In the genomic region with DNA sequence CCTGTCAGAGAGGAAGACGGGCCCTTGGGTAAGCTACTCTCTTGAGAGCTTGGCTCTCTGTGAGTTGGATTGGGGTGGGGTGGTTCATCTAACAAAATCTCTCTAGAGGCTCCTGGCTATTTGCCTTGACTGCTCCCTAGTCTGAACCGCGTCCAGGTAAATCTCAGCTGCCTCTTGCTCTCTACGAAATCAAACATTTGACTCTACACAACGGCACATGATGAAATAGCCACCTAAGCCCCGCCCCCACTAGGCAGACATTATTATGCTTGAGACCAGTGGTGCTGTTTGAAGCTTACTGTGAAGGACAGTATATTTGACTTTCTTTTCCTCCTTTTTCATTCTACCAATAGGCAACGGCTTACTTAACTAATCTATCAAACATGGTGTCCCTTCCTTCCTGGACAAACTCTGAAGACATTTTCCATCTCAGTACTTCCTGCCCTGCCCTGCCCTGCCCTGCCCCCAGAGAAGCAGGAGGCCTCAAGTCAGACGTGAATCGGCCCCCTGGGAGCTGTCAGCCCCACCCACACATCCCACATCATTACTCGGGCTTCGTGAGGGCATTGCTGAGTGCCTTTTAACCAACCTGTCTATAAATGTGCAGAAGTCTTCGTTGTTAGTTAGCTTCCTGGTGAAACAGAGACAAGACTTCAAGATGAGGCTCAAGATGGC, we compare ENCODE assay signal across 13 mouse cellular contexts.
DNase-seq lines count a peak whose midpoint lies in the region; ATAC-seq lines count a peak whose summit lies in the region.
"Had no signal": no experiment of that assay in that cellular context is flagged by ENCODE, and none has a peak within 500 bp of the region (broad histone marks: within the 10 kb centered on the region; RNA-seq: fewer than 3 reads in every experiment).

No protein-coding gene starts in this region.

- H3K27ac ChIP-seq in lung, embryonic 16.5 days (ENCODE audit: low read length), result no peak overlapping the region
- H3K27ac ChIP-seq: hindbrain, embryonic 12.5 days; limb, embryonic 12.5 days; macrophage had no signal

- H3K9ac ChIP-seq in lung, embryonic 16.5 days (ENCODE audit: low read length), result no peak overlapping the region
- H3K9ac ChIP-seq: hindbrain, embryonic 12.5 days; limb, embryonic 12.5 days had no signal

- peak; percentile 36 for DNase-seq in thymus, postnatal 14 days
- DNase-seq in thymus, postnatal 10 days (ENCODE audit: low spot score in 2 of 2), result no peak
- DNase-seq in naive thymus-derived CD4-positive, alpha-beta T cell, adult 2 months (ENCODE audit: low read depth), result peak; percentile 37
- no peak for DNase-seq in urinary bladder, postnatal 25 days (ENCODE audit: low spot score)
- DNase-seq in left cerebral cortex, adult 8-10 months (ENCODE audit: low spot score in 2 of 2), result no peak
- no peak for DNase-seq in adrenal gland, adult 18-20 months (ENCODE audit: low spot score in 2 of 2)
- DNase-seq: adrenal gland, postnatal 14 days; cerebellum, postnatal 14 days had no signal

- H3K4me2 ChIP-seq in lung, embryonic 16.5 days (ENCODE audit: low read depth, low read length), result no peak overlapping the region
- H3K4me2 ChIP-seq: hindbrain, embryonic 12.5 days; limb, embryonic 12.5 days had no signal

- 43% methylated on average over 12 of the region's 12 CpGs for WGBS in lung, embryonic 16.5 days

- peaks cover 5% of the 10 kb centered on the region; the same call in 1 of the 2 replicates for H3K4me1 ChIP-seq in lung, embryonic 16.5 days (replicated peaks; ENCODE audit: control insufficient read depth, insufficient read depth, low read length)
- H3K4me1 ChIP-seq: hindbrain, embryonic 12.5 days had no signal

- ATAC-seq in lung, embryonic 16.5 days (ENCODE audit: low read depth), result peak; percentile 56; the same call in 1 of the 2 replicates
- ATAC-seq: intestine, embryonic 16.5 days had no signal

- no peaks in the 10 kb centered on the region for H3K27me3 ChIP-seq in lung, embryonic 16.5 days (ENCODE audit: control insufficient read depth, insufficient read depth, low read depth, low read length)
- H3K27me3 ChIP-seq: hindbrain, embryonic 12.5 days; limb, embryonic 12.5 days had no signal

- H3K9me3 ChIP-seq in lung, embryonic 16.5 days (ENCODE audit: control insufficient read depth, low read length), result no peaks in the 10 kb centered on the region
- H3K9me3 ChIP-seq: hindbrain, embryonic 12.5 days; limb, embryonic 12.5 days had no signal

- H3K36me3 ChIP-seq in lung, embryonic 16.5 days (ENCODE audit: control insufficient read depth, insufficient read depth, low read length), result no peaks in the 10 kb centered on the region
- H3K36me3 ChIP-seq: hindbrain, embryonic 12.5 days; limb, embryonic 12.5 days had no signal

- H3K4me3 ChIP-seq in lung, embryonic 16.5 days (ENCODE audit: low read length), result no peak overlapping the region
- H3K4me3 ChIP-seq: hindbrain, embryonic 12.5 days; limb, embryonic 12.5 days had no signal

Comparison
In these comparisons a context has a peak if more than half of its experiments do, and no peak if none do; other contexts are left out.
1. DNase-seq: peak in thymus, postnatal 14 days (single experiment) and naive thymus-derived CD4-positive, alpha-beta T cell, adult 2 months (single experiment); none in thymus, postnatal 10 days (0 of 2), urinary bladder, postnatal 25 days (single experiment), left cerebral cortex, adult 8-10 months (0 of 2) and adrenal gland, adult 18-20 months (0 of 2).